Mouse (Mus musculus): ENCODE measurements around the gene Rbpms2.

GRCm38 (mm10) chr9:65671431-65671931 lies 42.0 kb downstream of the Rbpms2 start:
- TF ChIP-seq CTCF (IDR thresholded peaks at IDR 0.05; ENCODE audit: insufficient read depth, low read depth, low read length) (no peak), POLR2A (IDR thresholded peaks at IDR 0.05; ENCODE audit: insufficient read depth, low read depth, low read length) (no peak)
